Mouse (Mus musculus) forebrain, embryonic 11.5 days (tissue): Measurements from ENCODE around the gene Znhit3. TPM values are rescaled to one million over a fixed set of nuclear protein-coding genes. Genes with fewer than 3 reads are reported as not detected.
"Not testable (repeated sequence)": the region's sequence is repeated elsewhere in the genome, so short reads cannot be mapped to it uniquely, and the experiment has no call there.

Source experiments
- ATAC-seq: fragments of 200-750 bp; cut with Nextera tagmentation; replicated peaks from 2 replicates; pipeline ENCODE4 v1.8.0; 2017; ENCODE audit warnings: moderate TSS enrichment; ENCODE audit not compliant: low FRiP score
- DNase-seq: peaks from one replicate; pipeline ENCODE4 v3.0.0-alpha.2; 2017; ENCODE audit warnings: low spot score
- H3K27ac ChIP-seq: fragments of 300-500 bp; sonication (generic); 2 replicates; pipeline ENCODE4 v1.5.1; 2014; ENCODE audit warnings: low read depth, low read length
- H3K27me3 ChIP-seq: fragments of 300-500 bp; sonication (generic); 2 replicates; pipeline ENCODE4 v1.6.1; 2014; ENCODE audit warnings: mild to moderate bottlenecking, low read length, mixed read lengths; ENCODE audit not compliant: control insufficient read depth, insufficient read depth
- H3K36me3 ChIP-seq: fragments of 300-500 bp; sonication (generic); 2 replicates; pipeline ENCODE4 v1.6.1; 2014; ENCODE audit warnings: mild to moderate bottlenecking, low read length, moderate library complexity, mixed read lengths; ENCODE audit not compliant: control insufficient read depth, insufficient read depth
- H3K4me1 ChIP-seq: fragments of 300-500 bp; sonication (generic); replicated peaks from 2 replicates; pipeline ENCODE4 v1.6.1; 2014; ENCODE audit warnings: low read length, mixed read lengths; ENCODE audit not compliant: control insufficient read depth, insufficient read depth
- H3K4me2 ChIP-seq: fragments of 300-500 bp; sonication (generic); 2 replicates; pipeline ENCODE4 v1.6.1; 2014; ENCODE audit warnings: low read depth, mild to moderate bottlenecking, low read length, moderate library complexity, mixed read lengths; ENCODE audit not compliant: severe bottlenecking
- H3K4me3 ChIP-seq: fragments of 300-500 bp; sonication (generic); 2 replicates; pipeline ENCODE4 v1.5.1; 2014; ENCODE audit warnings: low read depth, low read length
- H3K9ac ChIP-seq: fragments of 300-500 bp; sonication (generic); 2 replicates; pipeline ENCODE4 v1.6.1; 2014; ENCODE audit warnings: low read length
- H3K9me3 ChIP-seq: fragments of 300-500 bp; sonication (generic); 2 replicates; pipeline ENCODE4 v1.6.1; 2016; ENCODE audit warnings: low read length, mixed read lengths; ENCODE audit not compliant: control insufficient read depth
- WGBS: fragments of 180-500 bp; shearing (Covaris S2); extraction: QIAGEN DNeasy Blood & Tissue Kit; methylation state at CpG from one replicate; pipeline ENCODE4 v1.1.7; 2014; 5-methylcytosine and 5-hydroxymethylcytosine counted together
- polyA plus RNA-seq: library from polyadenylated mRNA; unstranded; fragments of >200 nt; fragmentation: Nextera tagmentation; extraction: Ambion mirVana; gene quantifications from 2 replicates; pipeline ENCODE4 v1.2.1, GENCODE M21; 2014

Znhit3 gene
- polyA plus RNA-seq, 1 experiment from 2014 or later, result 70.0 TPM

- Histone ChIP-seq H3K27me3 (no peaks in the 10 kb centered on the region), H3K4me2 (peak within 1 kb of the TSS; percentile 92), H3K9me3 (no peaks in the 10 kb centered on the region), H3K4me1 (peaks cover 10% of the 10 kb centered on the region), H3K36me3 (no peaks in the 10 kb centered on the region; the same call in 1 of the 2 replicates), H3K9ac (peak within 1 kb of the TSS; percentile 67), H3K27ac (peak within 1 kb of the TSS; percentile 71), H3K4me3 (peak within 1 kb of the TSS; percentile 78)
- DNase-seq (peak; percentile 90), ATAC-seq (peak; percentile 96)
- under 1% methylated on average over 80 of the region's 81 CpGs for WGBS
Observed at GRCm38 (mm10) chr11:84879772-84880464, 36.2 kb downstream of the Znhit3 start, which contains the start of the genes Myo19 and Pigw. TSS of gene Myo19 (plus strand) at chr11:84880148. TSS of gene Pigw (minus strand) at chr11:84880285.

GRCm38 (mm10) chr11:84879007-84879771 is 37.0 kb downstream of the Znhit3 start:
- H3K9me3 ChIP-seq, result no peaks in the 10 kb centered on the region
- peak overlapping the region; percentile 92 for H3K4me2 ChIP-seq
- H3K27ac ChIP-seq, result peak overlapping the region; percentile 71
- H3K36me3 ChIP-seq, result no peaks in the 10 kb centered on the region; the same call in 1 of the 2 replicates
- peak overlapping the region; percentile 67 for H3K9ac ChIP-seq
- H3K4me3 ChIP-seq, result peak overlapping the region; percentile 78
- ATAC-seq (peak; percentile 28), DNase-seq (no peak)
- H3K27me3 ChIP-seq, result no peaks in the 10 kb centered on the region
- 24% methylated on average over 7 of the region's 7 CpGs for WGBS
- peaks cover 10% of the 10 kb centered on the region for H3K4me1 ChIP-seq

GRCm38 (mm10) chr11:84876020-84876419 is 40.1 kb downstream of the Znhit3 start:
- not testable (repeated sequence) for DNase-seq, ATAC-seq, H3K4me3 ChIP-seq, H3K27ac ChIP-seq, H3K9me3 ChIP-seq, H3K9ac ChIP-seq, H3K4me2 ChIP-seq, H3K27me3 ChIP-seq, H3K36me3 ChIP-seq
- no CpG with 5 or more reads among the region's 1 CpGs for WGBS
- H3K4me1 ChIP-seq, result peaks cover 10% of the 10 kb centered on the region

GRCm38 (mm10) chr11:84873042-84873833 is 42.9 kb downstream of the Znhit3 start:
- ATAC-seq, result no peak
- Histone ChIP-seq H3K36me3 (no peaks in the 10 kb centered on the region; the same call in 1 of the 2 replicates), H3K27ac (no peak overlapping the region), H3K9ac (no peak overlapping the region), H3K4me2 (no peak overlapping the region), H3K4me1 (no peaks in the 10 kb centered on the region; the same call in 1 of the 2 replicates), H3K4me3 (no peak overlapping the region), H3K27me3 (no peaks in the 10 kb centered on the region), H3K9me3 (no peaks in the 10 kb centered on the region)
- DNase-seq, result no peak
- 73% methylated on average over 1 of the region's 1 CpGs for WGBS

GRCm38 (mm10) chr11:84871548-84872069 is 44.6 kb downstream of the Znhit3 start:
- ATAC-seq (no peak), DNase-seq (no peak)
- Histone ChIP-seq H3K27ac (peak overlapping the region; percentile 98), H3K4me3 (peak overlapping the region; percentile 64), H3K36me3 (no peaks in the 10 kb centered on the region; the same call in 1 of the 2 replicates), H3K4me1 (peaks cover 2% of the 10 kb centered on the region; the same call in 1 of the 2 replicates), H3K27me3 (no peaks in the 10 kb centered on the region), H3K4me2 (peak overlapping the region; percentile 70), H3K9ac (peak overlapping the region; percentile 91), H3K9me3 (no peaks in the 10 kb centered on the region)
- WGBS, result 83% methylated on average over 4 of the region's 4 CpGs

- H3K4me1 ChIP-seq, result peaks cover 2% of the 10 kb centered on the region; the same call in 1 of the 2 replicates
- ATAC-seq (peak; percentile 68), DNase-seq (no peak)
- H3K4me2 ChIP-seq, result peak overlapping the region; percentile 70
- H3K9me3 ChIP-seq, result no peaks in the 10 kb centered on the region
- H3K27me3 ChIP-seq, result no peaks in the 10 kb centered on the region
- H3K36me3 ChIP-seq, result no peaks in the 10 kb centered on the region; the same call in 1 of the 2 replicates
- peak overlapping the region; percentile 91 for H3K9ac ChIP-seq
- H3K4me3 ChIP-seq, result peak overlapping the region; percentile 64
- WGBS, result 0% methylated on average over 9 of the region's 10 CpGs
- peak overlapping the region; percentile 98 for H3K27ac ChIP-seq
Observed at GRCm38 (mm10) chr11:84871046-84871445, 45.1 kb downstream of the Znhit3 start.

GRCm38 (mm10) chr11:84870337-84871043 is 45.7 kb downstream of the Znhit3 start, which contains the start of gene Ggnbp2:
TSS of gene Ggnbp2 (minus strand) at chr11:84870817.
- Histone ChIP-seq H3K4me2 (peak within 1 kb of the TSS; percentile 74), H3K36me3 (no peaks in the 10 kb centered on the region; the same call in 1 of the 2 replicates), H3K4me1 (peaks cover 2% of the 10 kb centered on the region; the same call in 1 of the 2 replicates), H3K4me3 (peak within 1 kb of the TSS; percentile 64), H3K27ac (peak within 1 kb of the TSS; percentile 98), H3K9me3 (no peaks in the 10 kb centered on the region), H3K27me3 (no peaks in the 10 kb centered on the region), H3K9ac (peak within 1 kb of the TSS; percentile 91)
- DNase-seq (peak; percentile 97), ATAC-seq (peak; percentile 90)
- under 1% methylated on average over 40 of the region's 62 CpGs for WGBS
